Mouse (Mus musculus) thymus, postnatal 14 days (tissue): ENCODE measurements at regions not wholly inside any gene's neighbourhood (a gene's known extent, or its start where the extent isn't known, plus 50 kb on each side); places are given as distances from the start of the nearest gene placed in this dataset.

Experiments used
- DNase-seq: peaks from one replicate; pipeline ENCODE4 v3.0.0; 2021

GRCm38 (mm10) chr5:73881941-73882340 is 186.3 kb downstream of the Usp46 start:
- no peak for DNase-seq

DNA sequence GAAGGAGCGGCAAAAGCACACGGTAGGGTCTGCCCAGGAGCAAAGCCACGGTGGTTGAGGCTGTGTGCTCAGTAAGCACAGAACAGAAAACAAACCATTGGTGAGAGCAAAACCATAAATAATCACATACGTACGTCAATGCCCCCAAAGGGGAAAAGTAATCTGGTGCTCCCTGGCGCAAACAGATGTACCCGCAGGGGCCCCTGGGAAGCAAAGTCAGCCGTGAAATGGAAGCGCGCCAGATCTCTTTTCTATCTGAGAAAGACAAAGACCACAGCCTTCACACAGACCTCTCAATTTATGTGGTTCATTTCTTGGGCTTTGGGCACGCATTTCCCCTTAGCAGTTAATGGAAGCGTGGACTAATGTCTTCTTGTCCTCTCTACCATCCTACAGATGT is 183.2 kb downstream of the Usp46 start:
- no peak for DNase-seq

- DNase-seq = no peak
These were observed 182.5 kb downstream of the Usp46 start for GRCm38 (mm10) chr5:73885691-73886090.

GRCm38 (mm10) chr5:73887306-73887958 is 180.8 kb downstream of the Usp46 start:
- DNase-seq = no peak

GRCm38 (mm10) chr5:73888391-73888790 is 179.8 kb downstream of the Usp46 start:
- no peak for DNase-seq

DNA sequence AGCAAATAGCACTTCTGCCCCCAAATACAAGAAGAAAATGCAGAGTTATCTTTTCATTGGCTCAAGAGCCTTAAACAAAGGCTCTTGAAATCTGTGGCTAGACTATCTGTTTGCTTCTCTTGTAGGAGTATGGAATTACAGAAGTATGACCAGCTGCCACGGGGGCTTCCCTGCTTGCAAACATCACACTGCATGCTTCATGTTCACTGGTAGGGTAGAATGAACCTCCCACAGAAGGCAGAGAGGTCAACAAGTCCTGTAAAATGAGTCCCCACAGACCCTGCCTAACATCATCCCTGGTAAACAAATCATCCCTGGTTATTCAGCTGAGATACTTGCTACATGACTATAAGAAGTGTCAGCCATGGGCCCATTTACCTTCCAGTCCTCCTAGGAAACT is 178.9 kb downstream of the Usp46 start:
- DNase-seq = no peak

GRCm38 (mm10) chr5:73890942-73891341 is 177.3 kb downstream of the Usp46 start:
- no peak for DNase-seq

DNA sequence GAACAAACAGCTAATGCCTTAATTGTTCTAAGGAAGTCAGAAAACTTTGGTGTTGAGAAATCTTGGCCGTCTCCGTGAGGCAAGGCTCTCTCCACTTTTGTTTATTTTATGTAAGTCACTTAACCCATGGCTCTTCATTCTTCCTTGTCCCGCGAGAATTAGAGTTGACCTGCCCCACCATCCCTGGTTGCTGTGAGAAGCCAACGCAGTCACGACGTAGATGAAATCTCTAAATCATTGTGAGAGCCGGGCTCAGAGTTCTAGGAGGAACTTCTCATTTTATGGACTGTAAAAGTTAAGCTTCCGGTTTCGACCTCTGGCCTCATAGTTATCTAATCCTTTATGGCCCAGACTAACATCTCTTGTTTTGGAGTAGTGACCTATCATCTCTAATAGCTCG is 176.6 kb downstream of the Usp46 start:
- no peak for DNase-seq

- DNase-seq = no peak
These were observed 175.6 kb downstream of the Usp46 start for GRCm38 (mm10) chr5:73892440-73893225.

DNA sequence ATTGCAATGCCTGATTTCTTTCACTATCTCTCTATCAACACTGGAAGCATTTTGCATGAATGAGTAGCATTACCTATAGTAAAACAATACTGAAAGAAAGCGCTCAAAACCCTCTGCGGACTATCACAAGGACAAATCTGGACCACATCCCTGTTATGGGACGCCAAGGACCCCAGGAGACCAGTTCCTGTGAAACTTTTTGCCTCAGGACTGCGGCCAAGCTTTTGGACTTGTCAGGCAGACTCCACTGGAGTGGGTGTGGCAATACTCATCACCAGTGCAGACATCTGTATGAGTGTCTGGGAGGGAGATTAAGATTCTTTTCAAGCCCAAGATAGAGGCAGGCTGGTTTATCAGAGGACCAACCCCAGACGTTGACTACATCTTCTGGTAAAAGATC is 173.0 kb downstream of the Usp46 start:
- no peak for DNase-seq

DNA sequence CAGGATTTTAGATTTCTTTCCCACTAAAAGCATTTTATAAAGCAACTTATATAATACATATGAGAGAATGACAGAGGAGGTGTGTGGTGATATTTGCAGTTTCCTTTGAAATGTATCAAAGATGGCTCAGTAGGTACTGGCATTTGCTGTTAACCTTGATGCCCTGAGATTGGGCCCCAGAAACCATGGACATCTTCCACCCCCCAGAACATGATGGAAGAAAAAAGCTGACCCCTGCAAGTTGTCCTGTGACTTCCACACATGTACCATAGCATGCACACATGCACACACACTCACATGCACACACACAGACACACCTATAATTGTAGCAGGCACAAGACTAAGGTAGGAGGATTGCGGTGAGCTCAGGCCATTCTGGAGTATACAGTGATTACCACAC is 171.4 kb downstream of the Usp46 start:
- DNase-seq = no peak

DNA sequence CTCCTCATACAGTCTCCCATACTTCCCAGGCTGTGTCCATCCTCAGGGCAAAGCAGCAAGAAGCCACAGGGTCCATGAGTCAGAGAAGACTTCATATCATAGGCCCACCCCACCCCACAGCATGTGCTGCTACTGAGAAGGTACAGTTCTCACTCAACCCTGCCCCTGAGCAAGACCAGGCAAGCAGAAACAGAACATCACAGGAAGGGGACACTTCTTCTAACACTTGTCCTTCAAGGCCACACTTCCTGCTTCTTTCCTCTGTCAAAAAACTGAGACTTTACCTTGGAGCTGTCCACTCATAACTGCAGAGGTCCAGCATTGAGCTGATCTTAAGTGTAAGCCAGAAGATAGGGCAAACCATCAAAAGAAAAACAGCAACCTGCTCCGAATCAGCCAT is 166.6 kb downstream of the Usp46 start:
- no peak for DNase-seq

DNA sequence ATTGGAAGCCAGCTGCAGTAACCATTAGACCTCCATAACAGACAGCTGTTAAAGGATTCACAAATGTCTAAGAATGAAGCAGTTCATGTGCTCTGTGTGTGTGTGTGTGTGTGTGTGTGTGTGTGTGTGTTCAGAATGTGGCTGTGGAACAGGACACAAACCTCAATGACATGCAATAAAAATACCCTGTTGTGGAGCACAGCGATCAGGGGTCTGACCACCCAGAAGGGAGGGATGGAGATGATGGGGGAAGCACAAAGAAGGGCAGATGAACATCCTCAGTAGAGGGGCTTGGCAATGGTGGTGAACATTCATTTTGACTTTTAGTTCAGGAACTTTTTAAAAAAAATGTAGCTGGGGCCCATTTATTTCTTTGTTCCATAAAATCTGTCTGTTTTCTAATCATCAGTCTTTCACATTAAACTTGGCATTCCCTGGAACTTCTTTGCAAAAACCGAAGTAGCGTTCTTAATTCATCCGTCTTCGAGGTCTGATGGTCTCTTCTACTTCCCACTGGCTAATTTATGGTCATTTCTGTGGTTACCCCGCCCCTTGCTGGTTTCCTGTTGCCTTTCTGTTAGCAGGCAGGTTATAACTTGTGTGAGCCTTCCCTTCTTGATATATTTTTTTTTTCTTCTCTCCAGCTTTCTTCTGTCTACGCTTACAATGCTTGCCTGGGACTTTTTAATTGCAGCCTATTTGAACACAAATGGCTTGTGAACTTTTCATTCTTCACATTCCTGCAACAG is 165.6 kb downstream of the Usp46 start:
- no peak for DNase-seq

DNA sequence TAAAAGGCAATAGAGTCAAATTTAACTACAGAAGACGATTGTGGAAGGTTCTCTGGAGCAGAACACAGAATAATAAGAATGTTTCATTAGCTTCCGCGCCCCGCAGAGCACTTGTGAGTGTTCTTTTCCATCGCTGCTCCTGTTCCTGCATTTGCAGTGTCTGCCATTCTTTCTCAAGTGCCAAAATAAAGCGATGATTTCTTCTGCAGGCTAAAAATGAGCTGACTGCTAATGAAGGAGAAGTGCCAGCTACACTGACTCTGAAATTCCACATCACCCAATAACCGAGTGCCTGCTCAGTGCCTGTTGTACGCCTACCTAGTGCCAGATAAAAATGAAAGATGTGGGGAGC is 165.0 kb downstream of the Usp46 start:
- no peak for DNase-seq

- DNase-seq = no peak
These were observed 164.0 kb downstream of the Usp46 start for GRCm38 (mm10) chr5:73904146-73904811.

DNA sequence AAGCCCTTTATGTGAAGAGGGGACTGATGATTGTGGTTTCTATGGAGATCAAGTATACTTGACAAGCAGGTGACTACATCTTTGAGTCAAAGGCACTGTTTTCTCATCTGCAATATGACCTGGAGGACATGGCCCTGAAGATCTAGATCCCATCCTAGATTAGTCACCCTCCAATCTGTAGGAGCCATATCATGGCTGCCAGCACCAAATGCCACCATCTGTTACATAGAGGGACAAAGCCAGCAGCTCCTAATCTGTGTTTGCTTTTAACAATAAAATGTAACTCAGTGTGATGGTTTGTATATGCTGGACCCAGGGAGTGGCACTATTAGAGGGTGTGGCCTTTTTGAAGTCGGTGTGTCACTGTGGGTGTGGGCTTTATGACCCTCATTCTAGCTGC is 156.1 kb downstream of the Usp46 start:
- DNase-seq = no peak

DNA sequence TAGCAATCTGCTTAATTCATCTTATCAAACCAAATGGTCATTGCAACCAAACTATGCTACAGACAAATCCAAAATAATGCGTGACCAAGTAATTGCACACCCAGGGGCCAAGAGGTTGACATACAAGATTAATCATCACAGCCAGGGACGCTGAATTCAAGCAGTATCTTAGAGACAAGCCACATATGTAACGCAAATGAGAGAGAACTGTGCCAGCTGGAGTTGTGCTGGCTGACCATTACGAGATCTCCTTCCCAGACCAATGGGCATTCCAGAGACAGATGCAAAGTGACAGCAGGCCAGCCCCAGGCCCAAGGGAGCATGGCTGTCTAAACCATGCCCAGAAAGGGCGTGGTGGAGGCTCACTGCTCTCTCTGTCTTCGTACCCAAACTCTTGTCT is 155.1 kb downstream of the Usp46 start:
- no peak for DNase-seq

- no peak for DNase-seq
These were observed 150.2 kb downstream of the Usp46 start for GRCm38 (mm10) chr5:73918011-73918410.

DNA sequence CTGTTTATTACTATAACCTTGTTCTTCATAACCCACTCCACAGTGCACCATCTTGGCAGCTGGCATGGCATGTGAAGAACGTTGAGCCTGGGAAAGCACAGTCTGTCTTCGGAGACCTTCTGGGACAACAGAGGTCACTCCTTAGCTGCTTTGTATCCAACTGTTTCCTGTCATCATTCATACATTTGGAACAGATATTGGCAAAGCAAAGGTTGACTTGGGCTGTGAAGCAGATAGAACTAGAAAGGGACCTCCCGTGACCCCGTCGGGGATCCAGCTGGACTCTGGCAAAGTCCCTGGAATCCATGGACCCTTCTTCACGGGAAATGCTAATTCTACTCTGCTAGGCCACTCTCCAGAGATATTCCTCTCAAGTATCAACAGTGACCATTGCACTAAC is 148.3 kb downstream of the Usp46 start:
- no peak for DNase-seq

- DNase-seq = no peak
These were observed 140.7 kb downstream of the Usp46 start for GRCm38 (mm10) chr5:73927534-73927933.

GRCm38 (mm10) chr5:73928691-73929090 is 139.5 kb downstream of the Usp46 start:
- DNase-seq = no peak

- DNase-seq = no peak
These were observed 138.0 kb downstream of the Usp46 start for GRCm38 (mm10) chr5:73930205-73930604.

DNA sequence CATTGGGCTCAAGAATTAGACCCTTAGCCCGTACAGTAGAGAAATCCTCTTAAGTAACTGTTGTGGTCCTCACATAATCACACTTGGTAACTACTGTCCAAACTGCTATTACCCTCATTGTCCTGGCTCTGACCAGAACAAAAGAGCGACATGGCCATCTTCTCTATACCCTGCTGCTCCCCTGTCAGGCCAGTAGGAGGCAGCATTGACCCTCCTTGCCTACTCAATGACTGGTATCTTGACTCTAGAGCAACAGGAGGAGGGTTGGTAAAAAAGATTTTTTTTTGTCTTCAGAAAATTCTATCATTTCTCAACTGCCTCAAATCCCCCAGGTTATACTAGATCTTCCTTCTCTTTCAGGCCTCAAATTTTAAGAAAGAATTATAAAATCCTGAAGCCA is 130.4 kb downstream of the Usp46 start:
- DNase-seq = peak; percentile 31

- DNase-seq = no peak
These were observed 129.8 kb downstream of the Usp46 start for GRCm38 (mm10) chr5:73938450-73938849.
